ENCODE assay signal across 31 mouse cellular contexts in the genomic region with DNA sequence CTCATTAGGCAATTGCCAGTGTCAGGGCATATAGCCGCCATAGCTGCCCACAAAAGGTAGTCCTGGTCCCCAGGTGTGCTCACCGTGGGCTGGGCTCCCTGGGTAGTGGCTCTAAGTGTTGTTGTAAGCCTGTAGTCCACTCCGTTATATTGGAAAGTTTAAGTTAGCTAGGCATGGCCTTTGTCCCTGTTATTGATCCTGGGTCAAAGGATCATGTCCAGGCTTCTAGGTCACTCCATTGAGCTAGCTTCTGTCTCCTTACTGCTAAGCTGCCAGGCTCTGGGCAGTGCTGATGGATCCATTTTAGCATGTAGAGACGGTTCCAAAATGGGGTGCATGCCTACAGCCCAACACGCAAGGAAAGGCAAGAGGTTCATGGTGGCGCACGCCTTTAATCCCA. TPM values are rescaled to one million over a fixed set of nuclear protein-coding genes. Genes with fewer than 3 reads are reported as not detected.
A peak's percentile ranks its signal among the peaks of the same experiment; 100 is the strongest.
DNase-seq lines count a peak whose midpoint lies in the region; ATAC-seq and TF ChIP-seq lines count a peak whose summit lies in the region.
"Had no signal": no experiment of that assay in that cellular context is flagged by ENCODE, and none has a peak within 500 bp of the region (broad histone marks: within the 10 kb centered on the region; RNA-seq: fewer than 3 reads in every experiment).

No protein-coding gene starts in this region.

- H3K27me3 ChIP-seq in liver, embryonic 15.5 days, result no peaks in the 10 kb centered on the region
- no peaks in the 10 kb centered on the region for H3K27me3 ChIP-seq in liver, embryonic 12.5 days (replicated peaks)
- H3K27me3 ChIP-seq in liver, postnatal 0 days (ENCODE audit: insufficient read depth, low read length), result no peaks in the 10 kb centered on the region
- H3K27me3 ChIP-seq: embryonic facial prominence, embryonic 13.5 days; forebrain, embryonic 12.5 days; forebrain, embryonic 15.5 days; heart, embryonic 12.5 days; heart, embryonic 15.5 days; hindbrain, embryonic 12.5 days; hindbrain, embryonic 15.5 days had no signal

- DNase-seq in gastrocnemius, adult 2 months, result peak; percentile 2
- no peak for DNase-seq in gastrocnemius, adult 18-20 months (ENCODE audit: low spot score)
- no peak for DNase-seq in liver, postnatal 0 days
- DNase-seq in heart, postnatal 25 days (ENCODE audit: low spot score), result no peak
- no peak for DNase-seq in left cerebral cortex, postnatal 10 days (ENCODE audit: extremely low spot score in 1 of 2, low spot score in 2 of 2)
- DNase-seq: adrenal gland, adult 8-10 months; adrenal gland, postnatal 25 days; cerebellum, adult 11-12 months; cerebellum, adult 8-10 months; cerebellum, postnatal 36 days; embryo, embryonic 11 days; gastrocnemius, postnatal 25 days; heart, postnatal 10 days had no signal

- no peak overlapping the region for H3K27ac ChIP-seq in gastrocnemius, adult 2 months
- H3K27ac ChIP-seq in liver, embryonic 15.5 days (replicated peaks), result no peak overlapping the region
- no peak overlapping the region for H3K27ac ChIP-seq in liver, embryonic 12.5 days
- peak overlapping the region; percentile 82 for H3K27ac ChIP-seq in liver, postnatal 0 days (ENCODE audit: low read depth)
- H3K27ac ChIP-seq: embryonic facial prominence, embryonic 10.5 days; embryonic facial prominence, embryonic 13.5 days; forebrain, embryonic 12.5 days; forebrain, embryonic 15.5 days; heart, embryonic 15.5 days; hindbrain, embryonic 12.5 days; hindbrain, embryonic 15.5 days had no signal

- ATAC-seq in liver, embryonic 15.5 days (ENCODE audit: insufficient read depth), result 0 out of 2 replicates have a peak, but pooled peaks have one; percentile 41
- ATAC-seq in liver, embryonic 12.5 days, result no peak; the same call in 1 of the 2 replicates
- peak; percentile 70 for ATAC-seq in liver, postnatal 0 days
- ATAC-seq: activated CD4-positive, CD25-positive, alpha-beta regulatory T cell, adult 4 months; forebrain, embryonic 15.5 days had no signal

- no peak for TF ChIP-seq CTCF in gastrocnemius, adult 2 months (IDR thresholded peaks at IDR 0.05)
- TF ChIP-seq CTCF in liver, postnatal 0 days (IDR thresholded peaks at IDR 0.05; ENCODE audit: low read depth), result no peak

- no peak overlapping the region for H3K4me2 ChIP-seq in liver, embryonic 15.5 days
- no peak overlapping the region for H3K4me2 ChIP-seq in liver, embryonic 12.5 days
- no peak overlapping the region for H3K4me2 ChIP-seq in liver, postnatal 0 days (ENCODE audit: low read depth, low read length)
- H3K4me2 ChIP-seq: embryonic facial prominence, embryonic 13.5 days; forebrain, embryonic 12.5 days; forebrain, embryonic 15.5 days; heart, embryonic 12.5 days; heart, embryonic 15.5 days; hindbrain, embryonic 12.5 days; hindbrain, embryonic 15.5 days had no signal

- H3K9ac ChIP-seq in liver, embryonic 15.5 days, result no peak overlapping the region
- no peak overlapping the region for H3K9ac ChIP-seq in liver, embryonic 12.5 days
- no peak overlapping the region for H3K9ac ChIP-seq in liver, postnatal 0 days (replicated peaks)
- H3K9ac ChIP-seq: embryonic facial prominence, embryonic 13.5 days; forebrain, embryonic 12.5 days; forebrain, embryonic 15.5 days; heart, embryonic 12.5 days; heart, embryonic 15.5 days; hindbrain, embryonic 12.5 days; hindbrain, embryonic 15.5 days had no signal

- peaks cover 40% of the 10 kb centered on the region for H3K36me3 ChIP-seq in liver, embryonic 15.5 days (replicated peaks)
- peaks cover 44% of the 10 kb centered on the region for H3K36me3 ChIP-seq in liver, embryonic 12.5 days
- H3K36me3 ChIP-seq in liver, postnatal 0 days (replicated peaks; ENCODE audit: insufficient read depth, low read length), result peaks cover 34% of the 10 kb centered on the region

- no peaks in the 10 kb centered on the region for H3K9me3 ChIP-seq in liver, embryonic 15.5 days (replicated peaks)
- H3K9me3 ChIP-seq in liver, embryonic 12.5 days (replicated peaks), result no peaks in the 10 kb centered on the region
- no peaks in the 10 kb centered on the region for H3K9me3 ChIP-seq in liver, postnatal 0 days (ENCODE audit: low read length)
- H3K9me3 ChIP-seq: forebrain, embryonic 12.5 days; forebrain, embryonic 15.5 days; heart, embryonic 12.5 days; heart, embryonic 15.5 days; hindbrain, embryonic 12.5 days; hindbrain, embryonic 15.5 days had no signal

- no peak overlapping the region for H3K4me3 ChIP-seq in gastrocnemius, adult 2 months
- no peak overlapping the region for H3K4me3 ChIP-seq in liver, embryonic 15.5 days (replicated peaks)
- H3K4me3 ChIP-seq in liver, embryonic 12.5 days, result no peak overlapping the region
- H3K4me3 ChIP-seq in liver, postnatal 0 days (ENCODE audit: low read depth, low read length), result no peak overlapping the region
- H3K4me3 ChIP-seq: embryonic facial prominence, embryonic 10.5 days; embryonic facial prominence, embryonic 13.5 days; erythroblast, embryonic 14.5 days; forebrain, embryonic 12.5 days; forebrain, embryonic 15.5 days; heart, embryonic 12.5 days; heart, embryonic 15.5 days; hindbrain, embryonic 12.5 days; hindbrain, embryonic 15.5 days had no signal

- TF ChIP-seq EP300 in liver, postnatal 0 days (IDR thresholded peaks at IDR 0.05; ENCODE audit: low read depth), result 0 out of 2 replicates have a peak, but pooled peaks have one; percentile 13

- WGBS in liver, embryonic 15.5 days (ENCODE audit: insufficient replicate concordance), result 78% methylated on average over 7 of the region's 7 CpGs
- 86% methylated on average over 7 of the region's 7 CpGs for WGBS in liver, embryonic 12.5 days (ENCODE audit: insufficient replicate concordance)
- 79% methylated on average over 7 of the region's 7 CpGs for WGBS in liver, postnatal 0 days (ENCODE audit: insufficient replicate concordance)

- H3K4me1 ChIP-seq in liver, embryonic 15.5 days (replicated peaks), result peaks cover 32% of the 10 kb centered on the region
- peaks cover 5% of the 10 kb centered on the region; the same call in 1 of the 2 replicates for H3K4me1 ChIP-seq in liver, embryonic 12.5 days
- H3K4me1 ChIP-seq in liver, postnatal 0 days (ENCODE audit: insufficient read depth), result peaks cover 16% of the 10 kb centered on the region
- H3K4me1 ChIP-seq: forebrain, embryonic 12.5 days; forebrain, embryonic 15.5 days; hindbrain, embryonic 12.5 days; hindbrain, embryonic 15.5 days had no signal

- intact Hi-C loops in gastrocnemius, adult 2 months (cut with DNase I), result loop anchor here (10.0 kb wide), 1 partner anchor 54 kb away; no protein-coding TSS in a partner anchor
- intact Hi-C loops in heart, postnatal 25 days (cut with DNase I), result loop anchor here (5.0 kb wide), 1 partner anchor 71 kb away; no protein-coding TSS in a partner anchor
- intact Hi-C loops in left cerebral cortex, postnatal 10 days (cut with DNase I), result loop anchor here (5.0 kb wide), 1 partner anchor 51 kb away; no protein-coding TSS in a partner anchor

RNA-seq across cellular contexts. Expression of a gene that starts 14.6 kb away (rescaled TPM):
- total RNA-seq in gastrocnemius, adult 2 months (2021), result not detected
- total RNA-seq in gastrocnemius, adult 18-20 months (2021), result not detected
- 1.8 TPM in 2 replicates for polyA plus RNA-seq in liver, embryonic 15.5 days (2015; fragmentation: Nextera tagmentation; extraction: Ambion mirVana)
- polyA plus RNA-seq in liver, embryonic 12.5 days (2016; fragmentation: Nextera tagmentation; extraction: Ambion mirVana), result 0.06 TPM in 1 of 2 replicates, not detected in the other
- polyA plus RNA-seq in liver, postnatal 0 days (2015; fragmentation: Nextera tagmentation; extraction: Ambion mirVana), result 3.3 and 5.8 TPM in 2 replicates
- not detected for total RNA-seq in heart, postnatal 25 days (2021)
- not detected for total RNA-seq in left cerebral cortex, postnatal 10 days (2021)
- total RNA-seq: ES-E14; gastrocnemius, adult 8-10 months; gastrocnemius, postnatal 25 days; heart, adult 18-20 months; heart, postnatal 10 days; hematopoietic stem cell, adult 5-6 weeks had no signal
- polyA plus RNA-seq: activated CD4-positive, CD25-positive, alpha-beta regulatory T cell, adult 4 months; brain, embryonic 14.5 days; cortical plate, adult 2 months; embryonic facial prominence, embryonic 10.5 days; embryonic facial prominence, embryonic 13.5 days; erythroblast, embryonic 14.5 days; forebrain, embryonic 12.5 days; forebrain, embryonic 15.5 days; hindbrain, embryonic 12.5 days; hindbrain, embryonic 15.5 days had no signal

RNA-seq across cellular contexts. Expression of a gene that starts 31.4 kb away (rescaled TPM):
- 10 to 100 TPM; 12.1 to 12.2 TPM for total RNA-seq in gastrocnemius, adult 2 months (2021)
- 10 to 100 TPM; 12.3 to 12.6 TPM for total RNA-seq in gastrocnemius, adult 18-20 months (2021)
- 4.0 and 4.9 TPM in 2 replicates for polyA plus RNA-seq in liver, embryonic 15.5 days (2015; fragmentation: Nextera tagmentation; extraction: Ambion mirVana)
- polyA plus RNA-seq in liver, embryonic 12.5 days (2016; fragmentation: Nextera tagmentation; extraction: Ambion mirVana), result 7.4 and 7.7 TPM in 2 replicates
- polyA plus RNA-seq in liver, postnatal 0 days (2015; fragmentation: Nextera tagmentation; extraction: Ambion mirVana), result 6.6 and 7.1 TPM in 2 replicates
- 1 to 10 TPM; 7.8 to 8.8 TPM for total RNA-seq in heart, postnatal 25 days (2021)
- 10 to 100 TPM; 21.4 to 23.7 TPM for total RNA-seq in left cerebral cortex, postnatal 10 days (2021)

RNA-seq across cellular contexts. Expression of a gene that starts 48.9 kb away (rescaled TPM):
- total RNA-seq in gastrocnemius, adult 2 months (2021), result 100 to 1,000 TPM in 1 of 2 experiments, 10 to 100 TPM in 1; 76.3 to 106 TPM
- 10 to 100 TPM; 89.3 to 93.6 TPM for total RNA-seq in gastrocnemius, adult 18-20 months (2021)
- 17.1 and 19.0 TPM in 2 replicates for polyA plus RNA-seq in liver, embryonic 15.5 days (2015; fragmentation: Nextera tagmentation; extraction: Ambion mirVana)
- polyA plus RNA-seq in liver, embryonic 12.5 days (2016; fragmentation: Nextera tagmentation; extraction: Ambion mirVana), result 18.5 and 20.1 TPM in 2 replicates
- 28.4 and 30.1 TPM in 2 replicates for polyA plus RNA-seq in liver, postnatal 0 days (2015; fragmentation: Nextera tagmentation; extraction: Ambion mirVana)
- 10 to 100 TPM; 93.3 to 97.2 TPM for total RNA-seq in heart, postnatal 25 days (2021)
- 10 to 100 TPM; 18.7 to 18.9 TPM for total RNA-seq in left cerebral cortex, postnatal 10 days (2021)

RNA-seq across cellular contexts. Expression of a gene that starts 59.5 kb away (rescaled TPM):
- total RNA-seq in gastrocnemius, adult 2 months (2021), result 100 to 1,000 TPM in 1 of 2 experiments, 10 to 100 TPM in 1; 65.4 to 101 TPM
- 100 to 1,000 TPM in 1 of 2 experiments, 10 to 100 TPM in 1; 66.2 to 116 TPM for total RNA-seq in gastrocnemius, adult 18-20 months (2021)
- 21.3 and 29.4 TPM in 2 replicates for polyA plus RNA-seq in liver, embryonic 15.5 days (2015; fragmentation: Nextera tagmentation; extraction: Ambion mirVana)
- polyA plus RNA-seq in liver, embryonic 12.5 days (2016; fragmentation: Nextera tagmentation; extraction: Ambion mirVana), result 24.4 and 24.9 TPM in 2 replicates
- polyA plus RNA-seq in liver, postnatal 0 days (2015; fragmentation: Nextera tagmentation; extraction: Ambion mirVana), result 40.4 and 48.8 TPM in 2 replicates
- 10 to 100 TPM; 48.5 to 54.4 TPM for total RNA-seq in heart, postnatal 25 days (2021)
- total RNA-seq in left cerebral cortex, postnatal 10 days (2021), result 10 to 100 TPM; 35.2 to 41.7 TPM
